Mouse (Mus musculus) ovary, postnatal 14 days (tissue): ENCODE data around the gene Oser1.
"Not testable (repeated sequence)": the region's sequence is repeated elsewhere in the genome, so short reads cannot be mapped to it uniquely, and the experiment has no call there.

Experiments used
- DNase-seq: peaks from one replicate; pipeline ENCODE4 v3.0.0; 2022; ENCODE audit warnings: low spot score

Oser1 gene

GRCm38 (mm10) chr2:163424597-163424996, at the start of gene Oser1:
Gene Oser1 (minus strand): TSS chr2:163424697.
- DNase-seq, result no peak

GRCm38 (mm10) chr2:163472466-163472851, 48.0 kb upstream of the Oser1 start, which contains the start of gene Fitm2:
Gene Fitm2 (minus strand): TSS chr2:163472629.
- DNase-seq, result peak; percentile 95

GRCm38 (mm10) chr2:163471710-163472465, 47.4 kb upstream of the Oser1 start:
- DNase-seq, result peak; percentile 25

GRCm38 (mm10) chr2:163471136-163471535, 46.6 kb upstream of the Oser1 start:
- no peak for DNase-seq

DNA sequence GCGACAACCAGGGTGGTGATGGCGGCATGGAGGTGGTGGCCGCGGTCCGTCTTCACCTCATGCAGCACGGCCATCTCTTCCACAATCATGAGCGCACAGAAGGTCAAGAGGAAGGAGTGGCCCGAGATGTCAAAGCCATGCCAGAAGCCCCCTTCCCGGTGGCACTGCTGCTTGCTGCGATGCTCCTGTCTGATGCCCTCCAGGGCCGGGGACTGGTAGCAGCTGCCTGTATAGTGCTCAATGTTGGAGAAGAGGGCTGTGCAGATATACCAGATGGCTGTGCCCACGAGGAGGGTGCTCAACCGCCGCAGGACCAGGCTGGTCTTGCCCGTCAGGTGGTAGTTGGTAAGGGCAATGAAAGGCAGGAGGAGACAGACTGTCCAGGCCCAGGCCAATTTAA, 45.2 kb upstream of the Oser1 start:
- no peak for DNase-seq

DNA sequence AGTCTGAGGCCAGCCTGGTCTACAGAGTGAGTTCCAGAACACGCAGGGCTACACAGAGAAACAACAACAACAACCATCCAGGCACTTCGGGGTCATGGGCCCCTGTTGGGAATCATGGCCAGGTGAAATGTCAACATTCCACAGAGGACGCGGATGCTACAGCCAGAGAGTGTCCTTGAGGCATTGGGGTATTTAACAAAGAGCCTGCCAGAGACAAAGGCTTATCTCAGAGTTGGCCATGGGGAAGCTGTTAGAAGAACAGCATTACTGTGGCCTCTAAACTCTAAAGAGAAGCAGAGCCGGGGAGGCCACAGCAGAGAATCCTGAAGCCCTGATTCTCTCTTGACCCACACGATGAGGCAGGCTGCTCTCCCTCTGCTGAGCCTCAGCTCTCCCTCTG, 44.4 kb upstream of the Oser1 start:
- no peak for DNase-seq

- no peak for DNase-seq
Observed at GRCm38 (mm10) chr2:163467585-163467984, 43.1 kb upstream of the Oser1 start.

DNA sequence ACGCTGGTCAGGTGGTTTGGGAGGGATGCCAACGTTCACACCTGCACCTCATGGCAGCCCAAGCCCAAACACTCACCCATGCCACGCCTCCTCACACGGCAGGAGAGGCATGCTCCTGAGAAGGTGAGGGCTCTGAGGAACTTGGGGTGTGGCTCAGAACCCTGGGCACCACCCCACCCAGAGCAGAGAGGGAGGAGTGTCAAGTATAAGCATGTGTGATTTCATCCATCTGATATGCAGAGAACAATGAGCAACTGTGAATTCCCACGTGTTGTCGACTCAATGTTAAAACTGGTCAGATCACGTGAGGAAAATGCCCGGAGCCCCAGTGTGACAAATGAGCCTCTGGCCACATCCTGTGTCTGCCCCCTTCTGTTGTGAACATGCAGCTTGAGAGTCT, 42.3 kb upstream of the Oser1 start:
- no peak for DNase-seq

DNA sequence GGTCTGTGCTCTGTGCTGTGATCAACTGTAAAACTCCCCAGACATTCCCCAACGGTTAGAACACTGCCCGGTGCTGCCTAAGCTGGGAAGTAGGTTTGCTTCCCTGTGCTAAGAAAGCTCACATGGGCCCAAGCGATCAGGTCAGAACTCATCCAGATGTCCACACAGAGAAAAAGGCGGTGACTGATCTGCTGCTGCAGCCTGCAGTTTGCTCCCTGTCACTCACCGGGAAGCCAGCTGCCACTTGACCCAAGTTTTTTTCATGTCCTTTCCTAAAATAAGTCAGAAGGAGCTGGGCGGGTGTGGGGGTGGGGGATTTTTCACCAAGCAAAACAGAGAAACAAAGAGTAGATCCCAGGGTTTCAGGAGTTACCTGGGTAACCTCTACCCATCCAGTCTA, 40.1 kb upstream of the Oser1 start:
- no peak for DNase-seq

DNA sequence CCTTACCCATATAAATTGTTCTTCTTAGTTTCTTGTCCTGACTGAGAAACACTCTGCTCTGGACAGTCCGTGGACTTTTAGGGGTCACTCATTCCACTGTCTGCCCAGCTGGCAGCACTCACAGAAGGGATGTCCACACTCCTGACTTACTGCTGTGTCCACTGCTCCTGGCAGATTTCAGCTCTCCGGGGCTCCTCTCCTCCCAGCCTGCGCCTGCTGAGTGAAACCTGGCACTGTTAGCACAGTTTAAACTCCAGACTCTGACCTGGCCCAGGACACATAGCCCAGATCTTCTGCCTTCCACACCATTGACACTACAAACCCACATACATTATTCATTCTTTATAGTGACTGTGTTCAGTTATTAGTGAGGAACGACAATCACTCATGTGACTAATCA, 39.5 kb upstream of the Oser1 start:
- no peak for DNase-seq

DNA sequence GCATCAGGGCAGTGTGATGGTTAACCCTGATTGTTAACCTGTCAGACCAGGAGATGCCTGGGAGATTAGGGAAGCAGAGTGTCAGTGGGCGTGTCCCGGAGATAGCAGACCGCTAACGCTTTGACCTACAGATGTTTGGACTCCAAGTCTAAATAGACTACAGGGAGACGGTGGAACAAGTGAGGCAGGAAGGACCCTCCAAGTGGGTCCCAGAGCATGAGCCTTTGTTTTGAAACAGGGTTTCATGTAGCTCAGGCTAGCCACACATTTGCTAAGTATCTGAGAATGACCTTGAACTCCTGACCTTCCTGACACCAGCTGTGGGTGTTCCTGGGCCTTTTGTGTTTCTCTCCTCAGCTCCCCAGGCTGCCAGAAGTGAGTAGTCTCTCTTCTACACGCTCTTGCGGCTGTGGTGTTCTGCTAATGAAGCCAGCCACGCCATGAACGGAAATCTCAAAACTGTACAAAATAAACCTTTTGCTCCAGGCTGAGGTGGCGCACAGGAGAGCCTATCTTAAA, 38.8 kb upstream of the Oser1 start:
- no peak for DNase-seq

DNA sequence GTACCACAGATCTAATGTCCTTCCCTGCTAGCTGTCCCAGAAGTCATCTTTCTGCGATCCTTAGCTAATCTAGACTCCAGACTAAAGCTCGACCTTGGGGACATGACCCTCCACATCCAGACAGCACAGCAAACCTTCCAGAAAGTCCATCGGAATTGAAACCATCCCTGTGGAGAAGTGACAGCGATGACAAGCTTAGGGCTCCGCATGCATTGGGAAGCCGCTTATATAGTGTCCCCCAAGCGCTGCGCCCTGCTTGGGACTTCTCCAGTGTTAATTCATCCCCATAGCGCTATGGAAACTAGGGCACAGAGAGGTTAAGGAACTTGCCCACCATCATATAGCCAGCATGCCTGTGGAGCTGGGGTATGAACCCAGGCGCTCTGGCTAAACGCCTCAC, 38.3 kb upstream of the Oser1 start:
- DNase-seq, result no peak

- DNase-seq, result no peak
Observed at GRCm38 (mm10) chr2:163462386-163462785, 37.9 kb upstream of the Oser1 start.

- DNase-seq, result not testable (repeated sequence)
Observed at GRCm38 (mm10) chr2:163461307-163461706, 36.8 kb upstream of the Oser1 start.

- DNase-seq, result no peak
Observed at GRCm38 (mm10) chr2:163460622-163461021, 36.1 kb upstream of the Oser1 start.

- no peak for DNase-seq
Observed at GRCm38 (mm10) chr2:163459380-163459779, 34.9 kb upstream of the Oser1 start.

DNA sequence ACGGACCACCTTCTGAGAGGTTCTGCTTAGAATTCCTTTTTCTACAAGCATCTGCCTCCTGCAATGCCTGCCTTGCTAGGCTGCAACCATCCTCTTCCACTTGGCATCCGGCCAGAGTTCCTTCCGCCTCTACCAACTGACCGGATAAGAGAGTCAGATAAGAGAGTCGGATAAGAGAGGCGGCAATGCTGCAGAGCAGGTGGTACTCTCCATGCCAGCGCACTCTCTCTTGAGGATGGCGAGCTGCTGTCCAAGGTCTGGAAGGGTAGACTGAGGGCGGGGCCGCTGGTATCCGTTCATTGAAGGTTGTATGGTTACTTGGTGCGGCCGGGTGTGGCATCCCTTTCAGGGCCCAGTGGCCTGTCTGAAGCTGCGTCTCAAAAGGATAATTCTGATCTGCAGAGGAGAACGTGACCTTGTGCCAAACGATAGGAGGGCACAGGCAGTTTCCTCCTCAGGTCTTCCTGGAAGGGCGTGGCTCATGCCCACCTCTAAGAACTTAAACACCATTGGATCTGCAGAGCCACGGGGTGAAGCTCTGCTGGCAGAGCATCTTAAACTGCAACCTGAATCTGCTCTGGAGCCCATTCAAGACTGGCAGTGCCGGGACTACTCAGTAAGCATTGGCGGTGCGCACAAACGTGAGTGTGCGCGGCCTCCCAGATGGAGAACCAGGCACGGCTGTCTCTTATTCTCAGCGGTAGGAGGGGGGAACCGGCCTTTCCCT, 34.2 kb upstream of the Oser1 start:
- DNase-seq, result no peak

GRCm38 (mm10) chr2:163453378-163453777, 28.9 kb upstream of the Oser1 start:
- no peak for DNase-seq

- DNase-seq, result no peak
Observed at GRCm38 (mm10) chr2:163452738-163453137, 28.2 kb upstream of the Oser1 start.

GRCm38 (mm10) chr2:163450668-163451295, 26.3 kb upstream of the Oser1 start:
- no peak for DNase-seq

DNA sequence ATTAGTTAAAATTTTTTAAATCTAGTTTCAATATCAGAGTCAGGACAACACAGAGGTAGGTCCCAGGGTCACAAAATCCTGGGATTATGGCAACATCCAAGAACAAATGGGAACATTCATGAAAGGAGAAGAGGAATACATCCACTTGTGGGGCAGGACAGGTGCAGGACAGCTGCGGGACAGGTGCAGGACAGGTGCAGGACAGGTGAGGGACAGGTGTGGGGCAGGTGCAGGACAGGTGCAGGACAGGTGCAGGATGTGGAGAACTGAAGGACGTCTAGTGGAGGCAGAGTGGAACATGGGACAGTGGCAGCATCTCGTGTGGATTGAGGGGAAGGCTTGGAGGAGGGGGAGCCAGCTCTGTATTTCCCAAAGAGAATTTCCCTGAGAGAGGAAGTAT, 24.8 kb upstream of the Oser1 start:
- no peak for DNase-seq

DNA sequence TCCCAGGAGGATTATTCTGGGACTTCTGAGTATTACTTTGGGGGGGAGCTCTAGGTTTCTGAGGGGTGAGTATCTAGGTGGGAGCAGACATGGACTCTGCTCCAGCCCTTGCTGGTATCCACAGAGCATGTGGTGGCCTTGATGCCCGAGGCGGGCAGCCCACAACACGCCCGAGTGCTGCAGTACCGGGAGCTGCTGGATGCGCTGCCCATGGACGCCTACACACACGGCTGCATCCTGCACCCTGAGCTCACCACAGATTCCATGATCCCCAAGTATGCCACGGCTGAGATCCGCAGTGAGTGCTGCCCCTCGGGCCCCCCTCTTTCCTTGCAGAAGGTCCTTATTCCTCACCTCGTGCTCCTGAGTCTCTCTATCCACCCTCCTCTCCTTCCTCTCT, 22.9 kb upstream of the Oser1 start:
- no peak for DNase-seq

DNA sequence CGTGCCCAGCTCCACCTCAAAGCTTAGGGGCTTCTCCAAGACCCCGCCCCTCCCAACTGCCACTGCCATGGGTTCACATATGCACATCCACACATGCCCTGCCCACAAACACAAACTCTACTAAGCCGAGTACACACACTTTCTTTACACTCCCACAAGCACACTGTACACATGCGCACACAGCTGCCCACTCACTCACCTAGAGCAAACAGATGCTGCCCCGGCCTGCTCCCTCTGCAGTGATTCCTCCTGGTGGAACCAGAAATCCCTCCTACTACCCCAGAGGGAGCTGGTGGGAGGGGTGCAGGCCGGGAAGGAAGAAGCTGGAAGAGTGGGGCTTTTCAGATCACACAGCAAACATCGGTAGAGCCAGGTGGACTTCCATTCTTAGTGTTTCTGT, 19.5 kb upstream of the Oser1 start:
- no peak for DNase-seq
